Mouse (Mus musculus): ENCODE measurements around the gene Abcc8. TPM values are rescaled to one million over a fixed set of nuclear protein-coding genes. Genes with fewer than 3 reads are reported as not detected.
"Not testable (repeated sequence)": the region's sequence is repeated elsewhere in the genome, so short reads cannot be mapped to it uniquely, and the experiment has no call there.

Gene Abcc8
- total RNA-seq, 1 experiment = 0.62 TPM

DNA sequence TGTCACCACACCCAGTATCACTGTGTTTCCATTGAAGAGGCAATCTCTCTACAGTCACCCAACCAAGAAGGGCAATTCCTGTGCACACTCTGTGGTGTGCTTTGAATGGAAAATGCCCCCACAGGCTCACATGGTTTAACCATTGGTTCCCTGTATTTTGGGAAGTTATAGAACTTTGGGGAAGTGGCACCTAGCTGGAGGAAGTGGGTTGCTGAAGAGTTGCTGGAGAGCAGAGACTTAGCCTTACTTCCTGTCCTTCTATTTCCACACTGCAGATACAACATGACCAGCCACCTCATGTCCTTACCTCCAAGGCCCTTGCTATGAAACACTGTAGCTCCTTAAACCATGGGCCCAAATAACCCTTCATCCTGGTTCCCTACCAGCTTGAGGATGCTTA is 4.4 kb upstream of the Abcc8 start:
- no peak overlapping the region for H3K4me3 ChIP-seq (ENCODE audit: insufficient read depth in 1 of 2, low read depth in 1 of 2, low read length in 2 of 2, poor library complexity in 1 of 2, severe bottlenecking in 1 of 2)
- TF ChIP-seq ZC3H11A (IDR thresholded peaks at IDR 0.05; ENCODE audit: borderline replicate concordance, low read depth, low read length) (no peak), CHD2 (IDR thresholded peaks at IDR 0.05; ENCODE audit: low read depth, low read length) (no peak), HCFC1 (IDR thresholded peaks at IDR 0.05; ENCODE audit: borderline replicate concordance, insufficient read depth, low read length) (no peak), ZNF384 (IDR thresholded peaks at IDR 0.05; ENCODE audit: low read depth, low read length) (no peak), MAFK (IDR thresholded peaks at IDR 0.05; ENCODE audit: insufficient read depth, low read depth, low read length) (no peak)
- no peak for DNase-seq (ENCODE audit: low read depth, low spot score)
- in situ Hi-C loops (cut with MboI; ENCODE audit: low sequenced_read_pairs in 2 of 2, unreplicated experiment in 2 of 2) = no loop called here
- H3K36me3 ChIP-seq (ENCODE audit: control insufficient read depth, insufficient read depth, low read length, poor library complexity, severe bottlenecking) = no peaks in the 10 kb centered on the region
- H3K4me1 ChIP-seq (ENCODE audit: control insufficient read depth in 2 of 2, insufficient read depth in 2 of 2, low read length in 2 of 2, poor library complexity in 1 of 2) = peaks cover 0 to 4% of the 10 kb centered on the region in 2 experiments; a peak in 1 of 4 replicates
- H3K9ac ChIP-seq (ENCODE audit: insufficient read depth, low read depth, low read length, poor library complexity, severe bottlenecking) = no peak overlapping the region
- no peak overlapping the region for H3K27ac ChIP-seq (ENCODE audit: insufficient read depth, low read depth, low read length, poor library complexity, severe bottlenecking)
- H3K9me3 ChIP-seq (ENCODE audit: control insufficient read depth, insufficient read depth, low read depth, low read length) = no peaks in the 10 kb centered on the region

- H3K4me3 ChIP-seq (ENCODE audit: insufficient read depth in 1 of 2, low read depth in 1 of 2, low read length in 2 of 2, poor library complexity in 1 of 2, severe bottlenecking in 1 of 2) = no peak overlapping the region
- H3K36me3 ChIP-seq (ENCODE audit: control insufficient read depth, insufficient read depth, low read length, poor library complexity, severe bottlenecking) = no peaks in the 10 kb centered on the region
- no peak overlapping the region for H3K9ac ChIP-seq (ENCODE audit: insufficient read depth, low read depth, low read length, poor library complexity, severe bottlenecking)
- peaks cover 0 to 4% of the 10 kb centered on the region in 2 experiments; a peak in 1 of 4 replicates for H3K4me1 ChIP-seq (ENCODE audit: control insufficient read depth in 2 of 2, insufficient read depth in 2 of 2, low read length in 2 of 2, poor library complexity in 1 of 2)
- no peak for DNase-seq (ENCODE audit: low read depth, low spot score)
- TF ChIP-seq ZC3H11A (IDR thresholded peaks at IDR 0.05; ENCODE audit: borderline replicate concordance, low read depth, low read length) = no peak
- no peak for TF ChIP-seq CHD2 (IDR thresholded peaks at IDR 0.05; ENCODE audit: low read depth, low read length)
- TF ChIP-seq MAFK (IDR thresholded peaks at IDR 0.05; ENCODE audit: insufficient read depth, low read depth, low read length) = no peak
- no peak for TF ChIP-seq ZNF384 (IDR thresholded peaks at IDR 0.05; ENCODE audit: low read depth, low read length)
- TF ChIP-seq HCFC1 (IDR thresholded peaks at IDR 0.05; ENCODE audit: borderline replicate concordance, insufficient read depth, low read length) = no peak
- in situ Hi-C loops (cut with MboI; ENCODE audit: low sequenced_read_pairs in 2 of 2, unreplicated experiment in 2 of 2) = no loop called here
- H3K27ac ChIP-seq (ENCODE audit: insufficient read depth, low read depth, low read length, poor library complexity, severe bottlenecking) = no peak overlapping the region
- H3K9me3 ChIP-seq (ENCODE audit: control insufficient read depth, insufficient read depth, low read depth, low read length) = no peaks in the 10 kb centered on the region
Observed at GRCm38 (mm10) chr7:46181590-46181989, 1.8 kb upstream of the Abcc8 start.

GRCm38 (mm10) chr7:46168980-46169379 is 10.9 kb downstream of the Abcc8 start:
- H3K4me3 ChIP-seq (ENCODE audit: insufficient read depth in 1 of 2, low read depth in 1 of 2, low read length in 2 of 2, poor library complexity in 1 of 2, severe bottlenecking in 1 of 2); in situ Hi-C loops (cut with MboI; ENCODE audit: low sequenced_read_pairs in 2 of 2, unreplicated experiment in 2 of 2); H3K4me1 ChIP-seq (ENCODE audit: control insufficient read depth in 2 of 2, insufficient read depth in 2 of 2, low read length in 2 of 2, poor library complexity in 1 of 2); H3K9ac ChIP-seq (ENCODE audit: insufficient read depth, low read depth, low read length, poor library complexity, severe bottlenecking); DNase-seq (ENCODE audit: low read depth, low spot score); H3K9me3 ChIP-seq (ENCODE audit: control insufficient read depth, insufficient read depth, low read depth, low read length); H3K36me3 ChIP-seq (ENCODE audit: control insufficient read depth, insufficient read depth, low read length, poor library complexity, severe bottlenecking); H3K27ac ChIP-seq (ENCODE audit: insufficient read depth, low read depth, low read length, poor library complexity, severe bottlenecking): not testable (repeated sequence)

DNA sequence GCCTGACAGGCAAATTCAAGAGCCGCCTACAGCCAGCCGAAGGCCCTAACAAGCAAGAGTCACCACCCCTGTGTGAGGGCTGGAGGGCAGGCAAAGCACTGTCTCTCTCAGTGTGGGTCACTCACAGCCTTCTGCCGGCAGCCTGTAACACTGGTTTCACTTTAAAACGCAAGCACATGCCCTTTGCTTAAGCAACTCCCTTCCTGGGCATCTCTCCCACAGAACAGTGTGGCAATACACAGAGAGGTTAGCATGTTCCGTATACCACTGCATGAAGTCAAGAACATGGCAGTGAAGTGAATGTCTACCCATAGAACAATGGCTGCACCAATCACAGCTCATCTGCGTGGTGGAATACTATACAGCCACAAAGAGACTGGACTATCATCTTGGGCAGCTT is 11.4 kb downstream of the Abcc8 start:
- H3K9ac ChIP-seq (ENCODE audit: insufficient read depth, low read depth, low read length, poor library complexity, severe bottlenecking) = no peak overlapping the region
- in situ Hi-C loops (cut with MboI; ENCODE audit: low sequenced_read_pairs in 2 of 2, unreplicated experiment in 2 of 2) = no loop called here
- DNase-seq (ENCODE audit: low read depth, low spot score) = no peak
- TF ChIP-seq CHD2 (IDR thresholded peaks at IDR 0.05; ENCODE audit: low read depth, low read length) (no peak), ZNF384 (IDR thresholded peaks at IDR 0.05; ENCODE audit: low read depth, low read length) (no peak), HCFC1 (IDR thresholded peaks at IDR 0.05; ENCODE audit: borderline replicate concordance, insufficient read depth, low read length) (no peak), MAFK (IDR thresholded peaks at IDR 0.05; ENCODE audit: insufficient read depth, low read depth, low read length) (no peak), ZC3H11A (IDR thresholded peaks at IDR 0.05; ENCODE audit: borderline replicate concordance, low read depth, low read length) (no peak)
- no peaks in the 10 kb centered on the region for H3K36me3 ChIP-seq (ENCODE audit: control insufficient read depth, insufficient read depth, low read length, poor library complexity, severe bottlenecking)
- no peak overlapping the region for H3K4me3 ChIP-seq (ENCODE audit: insufficient read depth in 1 of 2, low read depth in 1 of 2, low read length in 2 of 2, poor library complexity in 1 of 2, severe bottlenecking in 1 of 2)
- H3K9me3 ChIP-seq (ENCODE audit: control insufficient read depth, insufficient read depth, low read depth, low read length) = no peaks in the 10 kb centered on the region
- H3K27ac ChIP-seq (ENCODE audit: insufficient read depth, low read depth, low read length, poor library complexity, severe bottlenecking) = no peak overlapping the region
- no peaks in the 10 kb centered on the region for H3K4me1 ChIP-seq (ENCODE audit: control insufficient read depth in 2 of 2, insufficient read depth in 2 of 2, low read length in 2 of 2, poor library complexity in 1 of 2)

DNA sequence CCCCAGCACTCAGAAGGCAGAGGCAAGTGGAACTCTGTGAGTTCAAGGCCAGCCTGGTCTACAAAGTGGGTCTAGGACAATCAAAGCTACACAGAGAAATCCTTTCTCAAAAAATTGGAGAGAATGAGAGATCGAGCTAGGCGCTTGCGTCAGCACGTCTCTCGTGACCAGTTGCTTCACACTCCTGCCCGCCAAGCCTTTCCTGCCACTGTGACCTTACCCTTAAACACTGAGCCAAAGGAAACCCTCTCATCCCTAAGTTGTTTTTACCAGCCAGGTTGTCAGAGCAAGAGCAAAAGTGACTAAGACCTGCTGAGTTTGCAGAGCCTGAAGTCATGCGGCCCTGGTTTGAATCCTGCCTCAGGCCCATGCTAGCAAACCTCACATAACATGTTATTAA is 11.9 kb downstream of the Abcc8 start:
- Histone ChIP-seq H3K4me3 (ENCODE audit: insufficient read depth in 1 of 2, low read depth in 1 of 2, low read length in 2 of 2, poor library complexity in 1 of 2, severe bottlenecking in 1 of 2) (no peak overlapping the region), H3K27ac (ENCODE audit: insufficient read depth, low read depth, low read length, poor library complexity, severe bottlenecking) (no peak overlapping the region), H3K9ac (ENCODE audit: insufficient read depth, low read depth, low read length, poor library complexity, severe bottlenecking) (no peak overlapping the region), H3K4me1 (ENCODE audit: control insufficient read depth in 2 of 2, insufficient read depth in 2 of 2, low read length in 2 of 2, poor library complexity in 1 of 2) (no peaks in the 10 kb centered on the region), H3K9me3 (ENCODE audit: control insufficient read depth, insufficient read depth, low read depth, low read length) (no peaks in the 10 kb centered on the region), H3K36me3 (ENCODE audit: control insufficient read depth, insufficient read depth, low read length, poor library complexity, severe bottlenecking) (no peaks in the 10 kb centered on the region)
- DNase-seq (ENCODE audit: low read depth, low spot score) = no peak
- TF ChIP-seq HCFC1 (IDR thresholded peaks at IDR 0.05; ENCODE audit: borderline replicate concordance, insufficient read depth, low read length) = no peak
- no peak for TF ChIP-seq CHD2 (IDR thresholded peaks at IDR 0.05; ENCODE audit: low read depth, low read length)
- TF ChIP-seq ZNF384 (IDR thresholded peaks at IDR 0.05; ENCODE audit: low read depth, low read length) = no peak
- no peak for TF ChIP-seq MAFK (IDR thresholded peaks at IDR 0.05; ENCODE audit: insufficient read depth, low read depth, low read length)
- no peak for TF ChIP-seq ZC3H11A (IDR thresholded peaks at IDR 0.05; ENCODE audit: borderline replicate concordance, low read depth, low read length)
- in situ Hi-C loops (cut with MboI; ENCODE audit: low sequenced_read_pairs in 2 of 2, unreplicated experiment in 2 of 2) = no loop called here
